Mouse (Mus musculus) heart, postnatal 0 days (tissue): Measurements from ENCODE around the gene Rps5. TPM values are rescaled to one million over a fixed set of nuclear protein-coding genes. Genes with fewer than 3 reads are reported as not detected.
A peak's percentile ranks its signal among the peaks of the same experiment; 100 is the strongest.

Experiments used
- ATAC-seq: fragments of 200-750 bp; cut with Nextera tagmentation; 2 replicates; pipeline ENCODE4 v1.8.0; 2017; ENCODE audit warnings: low read depth, moderate number of reproducible peaks, moderate library complexity; ENCODE audit not compliant: insufficient read depth
- DNase-seq: peaks from one replicate; pipeline ENCODE4 v3.0.0-alpha.2; 2016; ENCODE audit warnings: low spot score
- H3K27ac ChIP-seq: fragments of 300-500 bp; sonication (generic); 2 replicates; pipeline ENCODE4 v1.5.1; 2014; ENCODE audit warnings: low read depth, mild to moderate bottlenecking
- H3K27me3 ChIP-seq: fragments of 300-500 bp; sonication (generic); 2 replicates; pipeline ENCODE4 v1.6.1; 2014; ENCODE audit warnings: low read length, mixed read lengths; ENCODE audit not compliant: control insufficient read depth, insufficient read depth
- H3K36me3 ChIP-seq: fragments of 300-500 bp; sonication (generic); replicated peaks from 2 replicates; pipeline ENCODE4 v1.6.1; 2014; ENCODE audit warnings: low read length, mixed read lengths; ENCODE audit not compliant: control insufficient read depth, insufficient read depth
- H3K4me1 ChIP-seq: fragments of 300-500 bp; sonication (generic); 2 replicates; pipeline ENCODE4 v1.6.1; 2014; ENCODE audit warnings: antibody characterized with exemption; ENCODE audit not compliant: control insufficient read depth, insufficient read depth
- H3K4me2 ChIP-seq: fragments of 300-500 bp; sonication (generic); 2 replicates; pipeline ENCODE4 v1.6.1; 2014; ENCODE audit warnings: low read depth, mild to moderate bottlenecking, low read length, moderate library complexity
- H3K4me3 ChIP-seq: fragments of 300-500 bp; sonication (generic); 2 replicates; pipeline ENCODE4 v1.5.1; 2014; ENCODE audit warnings: low read depth, low read length
- H3K9ac ChIP-seq: fragments of 300-500 bp; sonication (generic); replicated peaks from 2 replicates; pipeline ENCODE4 v1.6.1; 2014; ENCODE audit warnings: low read depth, low read length, mixed read lengths
- H3K9me3 ChIP-seq: fragments of 300-500 bp; sonication (generic); replicated peaks from 2 replicates; pipeline ENCODE4 v1.6.1; 2016; ENCODE audit warnings: low read length; ENCODE audit not compliant: control insufficient read depth
- CTCF ChIP-seq: IDR thresholded peaks from 2 replicates; pipeline ENCODE4 v1.5.1; 2016; ENCODE audit warnings: antibody characterized with exemption, control low read depth, low read depth
- EP300 ChIP-seq: IDR thresholded peaks from 2 replicates; pipeline ENCODE4 v1.6.1; 2016; ENCODE audit warnings: antibody characterized with exemption, low read depth
- WGBS: fragments of 180-500 bp; shearing (Covaris S2); extraction: QIAGEN DNeasy Blood & Tissue Kit; methylation state at CpG from one replicate; pipeline ENCODE4 v1.1.7; 2014; 5-methylcytosine and 5-hydroxymethylcytosine counted together
- polyA plus RNA-seq: library from polyadenylated mRNA; unstranded; fragments of >200 nt; fragmentation: Nextera tagmentation; extraction: Ambion mirVana; gene quantifications from 2 replicates; pipeline ENCODE4 v1.2.1, GENCODE M21; 2015
- total RNA-seq: library from RNA; depleted of rRNA; stranded (reverse); fragments of >200 nt; gene quantifications from 2 replicates; pipeline ENCODE4 v1.2.3, GENCODE M21; 2014; ENCODE audit warnings: low replicate concordance

The Rps5 gene
- total and polyA plus RNA-seq, 2 experiments from 2014 or later = 431 to 1,775 TPM

DNA sequence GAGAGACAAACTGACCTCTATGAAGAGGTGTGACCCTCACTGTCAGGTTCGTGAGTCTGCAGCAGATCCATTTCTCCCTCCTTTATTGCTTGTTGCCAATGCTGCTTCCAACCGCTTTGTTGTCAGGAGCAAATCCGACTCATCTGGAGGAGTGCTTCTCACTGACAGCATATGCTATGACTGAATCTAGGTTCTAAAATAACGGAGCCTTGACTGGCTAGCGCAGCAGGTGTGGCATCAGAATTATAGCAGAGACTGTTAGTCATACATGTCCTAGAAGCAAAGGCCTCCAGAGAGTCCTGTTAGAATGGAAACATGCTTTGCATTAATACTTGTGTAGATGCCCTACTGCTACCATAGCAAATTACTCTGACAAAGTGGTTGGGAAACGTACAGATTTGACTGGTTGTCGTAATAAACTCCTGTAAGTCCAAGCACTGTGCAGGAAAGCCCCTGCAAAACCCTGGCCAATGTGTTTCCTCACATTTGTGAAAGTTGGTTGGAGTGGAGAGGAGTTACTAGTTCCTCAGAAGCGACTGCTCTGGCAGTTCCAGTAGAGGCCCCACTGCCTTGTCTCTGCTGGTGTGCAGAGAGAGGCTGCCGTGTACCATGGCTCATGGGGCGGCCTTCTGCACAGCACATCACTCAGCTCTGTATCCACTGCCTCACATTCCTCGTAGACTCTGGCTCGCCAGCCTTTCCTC lies 35.4 kb upstream of the Rps5 start:
- ATAC-seq = no peak
- 87% methylated on average over 12 of the region's 12 CpGs for WGBS
- no peak for TF ChIP-seq EP300
- TF ChIP-seq CTCF = no peak
- Histone ChIP-seq H3K4me3 (no peak overlapping the region), H3K36me3 (peaks cover 59% of the 10 kb centered on the region), H3K27ac (no peak overlapping the region), H3K4me1 (peaks cover 3% of the 10 kb centered on the region), H3K9ac (no peak overlapping the region), H3K4me2 (no peak overlapping the region), H3K27me3 (no peaks in the 10 kb centered on the region), H3K9me3 (no peaks in the 10 kb centered on the region)
- no peak for DNase-seq

DNA sequence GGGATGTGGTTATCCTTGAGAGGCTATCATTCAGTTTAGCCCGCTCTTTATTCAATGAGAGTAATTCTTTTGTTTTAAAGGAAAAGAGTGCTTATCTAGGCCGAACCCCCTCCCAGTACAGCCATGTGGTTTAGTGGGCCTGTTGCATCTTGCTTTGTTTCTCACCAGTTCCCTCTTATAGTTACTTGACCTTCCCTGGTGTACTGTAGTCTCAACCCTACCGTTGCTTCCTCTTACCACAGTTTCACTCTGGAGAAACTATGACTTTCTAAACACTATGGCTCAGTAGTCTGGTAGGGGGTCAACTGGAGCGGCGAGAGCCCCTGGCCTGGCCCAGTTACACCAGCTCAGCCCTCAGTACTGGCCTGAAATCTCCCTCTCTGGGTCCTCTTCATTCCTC lies 34.5 kb upstream of the Rps5 start:
- no peaks in the 10 kb centered on the region for H3K4me1 ChIP-seq
- H3K36me3 ChIP-seq = peaks cover 61% of the 10 kb centered on the region
- no peak overlapping the region for H3K9ac ChIP-seq
- no peak overlapping the region for H3K4me2 ChIP-seq
- no peak overlapping the region for H3K4me3 ChIP-seq
- no peak overlapping the region for H3K27ac ChIP-seq
- DNase-seq (no peak), ATAC-seq (no peak)
- no peaks in the 10 kb centered on the region for H3K27me3 ChIP-seq
- no peaks in the 10 kb centered on the region for H3K9me3 ChIP-seq
- 92% methylated on average over 5 of the region's 5 CpGs for WGBS
- TF ChIP-seq CTCF (no peak), EP300 (no peak)

DNA sequence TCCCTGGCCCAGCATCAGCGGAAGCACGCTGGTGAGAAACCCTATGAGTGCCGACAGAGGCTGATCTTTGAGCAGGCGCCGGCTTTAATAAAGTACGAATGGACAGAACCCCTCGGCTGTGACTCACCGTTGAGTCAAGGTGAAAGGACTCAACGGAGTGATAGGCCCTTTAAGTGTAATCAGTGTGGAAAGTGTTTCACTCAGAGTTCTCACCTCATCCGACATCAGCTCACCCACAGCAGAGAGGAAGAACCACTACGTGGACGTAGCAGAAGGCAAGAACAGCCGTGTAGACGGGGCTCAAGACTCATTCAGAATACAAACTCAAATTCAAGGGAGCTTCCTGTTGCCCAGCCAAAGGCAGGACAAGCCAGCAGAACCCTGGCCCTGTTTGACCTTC lies 31.2 kb upstream of the Rps5 start:
- no peak overlapping the region for H3K4me3 ChIP-seq
- peaks cover 44% of the 10 kb centered on the region for H3K36me3 ChIP-seq
- H3K27ac ChIP-seq = no peak overlapping the region
- no peak overlapping the region for H3K9ac ChIP-seq
- WGBS = 84% methylated on average over 14 of the region's 14 CpGs
- no peak for ATAC-seq
- no peak overlapping the region for H3K4me2 ChIP-seq
- H3K4me1 ChIP-seq = no peaks in the 10 kb centered on the region
- no peaks in the 10 kb centered on the region for H3K27me3 ChIP-seq
- DNase-seq = no peak
- TF ChIP-seq CTCF (no peak), EP300 (no peak)
- no peaks in the 10 kb centered on the region for H3K9me3 ChIP-seq

DNA sequence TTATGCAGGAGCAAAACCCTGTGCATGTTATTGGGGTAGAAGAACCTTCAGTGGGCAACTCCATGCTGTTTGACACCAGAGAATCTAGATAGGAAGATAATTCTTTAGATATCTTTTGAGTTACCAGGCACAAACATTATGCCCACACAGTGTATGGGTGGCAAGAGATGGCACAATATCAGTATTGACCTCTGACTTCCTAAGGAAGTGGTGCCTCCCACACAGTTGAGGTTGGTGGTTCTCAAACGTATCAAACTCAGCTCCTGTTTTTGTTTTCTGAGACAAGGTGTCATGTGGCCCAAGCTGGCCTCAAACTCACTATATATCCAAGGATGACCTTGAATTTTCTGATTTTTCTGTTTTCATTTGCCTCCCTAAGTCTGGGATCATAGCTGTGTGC lies 30.8 kb upstream of the Rps5 start:
- Histone ChIP-seq H3K27me3 (no peaks in the 10 kb centered on the region), H3K36me3 (peaks cover 40% of the 10 kb centered on the region), H3K4me3 (no peak overlapping the region), H3K4me1 (no peaks in the 10 kb centered on the region), H3K27ac (no peak overlapping the region), H3K9me3 (no peaks in the 10 kb centered on the region), H3K4me2 (no peak overlapping the region), H3K9ac (no peak overlapping the region)
- ATAC-seq (no peak), DNase-seq (no peak)
- TF ChIP-seq EP300 = no peak
- no peak for TF ChIP-seq CTCF
- WGBS = 53% methylated on average over 1 of the region's 1 CpGs

DNA sequence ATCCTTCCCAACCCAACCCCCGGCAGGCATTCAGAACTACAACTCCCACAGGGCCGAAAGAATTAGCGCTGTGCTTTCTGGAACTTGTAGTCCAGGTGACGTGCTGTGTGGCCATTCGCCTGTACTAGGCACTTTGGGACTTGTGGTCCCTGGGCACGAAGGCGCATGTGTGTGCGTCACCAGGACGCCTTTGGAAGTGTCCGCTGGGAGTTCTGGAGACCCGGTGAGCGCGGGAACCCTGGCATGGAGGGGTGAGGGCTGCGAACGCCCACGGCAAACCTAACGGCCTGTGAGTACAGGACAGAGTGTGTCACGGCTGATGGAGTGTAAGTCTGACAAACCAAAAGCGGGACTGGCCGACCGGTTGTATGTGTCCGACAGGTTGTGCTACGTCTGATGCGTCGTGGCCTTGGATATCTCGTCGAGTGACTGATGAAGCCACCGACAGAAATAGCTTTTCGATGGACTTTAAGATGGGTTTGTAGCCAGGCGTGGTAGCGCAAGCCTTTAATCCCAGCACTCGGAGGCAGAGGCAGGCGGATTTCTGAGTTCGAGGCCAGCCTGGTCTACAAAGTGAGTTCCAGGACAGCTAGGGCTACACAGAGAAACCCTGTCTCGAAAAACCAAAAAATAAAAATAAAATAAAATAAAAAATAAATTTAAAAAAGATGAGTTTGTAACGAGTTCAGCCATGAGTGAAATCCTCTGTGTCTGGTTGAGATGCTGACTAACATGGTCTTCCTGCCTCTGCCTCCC lies 24.3 kb upstream of the Rps5 start, which contains the start of gene Zscan22:
TSS of gene Zscan22 (plus strand) at position 161 of the 756 bp plus-strand sequence.
- Histone ChIP-seq H3K4me1 (peaks cover 7% of the 10 kb centered on the region), H3K27ac (peak within 1 kb of the TSS; percentile 62), H3K4me2 (peak within 1 kb of the TSS; percentile 66), H3K36me3 (peaks cover 4% of the 10 kb centered on the region; the same call in 1 of the 2 replicates), H3K4me3 (peak within 1 kb of the TSS; percentile 77), H3K9ac (peak within 1 kb of the TSS; percentile 58), H3K27me3 (no peaks in the 10 kb centered on the region), H3K9me3 (no peaks in the 10 kb centered on the region)
- DNase-seq (peak; percentile 95), ATAC-seq (peak; percentile 100)
- TF ChIP-seq CTCF (no peak), EP300 (no peak)
- WGBS = 5% methylated on average over 36 of the region's 36 CpGs

DNA sequence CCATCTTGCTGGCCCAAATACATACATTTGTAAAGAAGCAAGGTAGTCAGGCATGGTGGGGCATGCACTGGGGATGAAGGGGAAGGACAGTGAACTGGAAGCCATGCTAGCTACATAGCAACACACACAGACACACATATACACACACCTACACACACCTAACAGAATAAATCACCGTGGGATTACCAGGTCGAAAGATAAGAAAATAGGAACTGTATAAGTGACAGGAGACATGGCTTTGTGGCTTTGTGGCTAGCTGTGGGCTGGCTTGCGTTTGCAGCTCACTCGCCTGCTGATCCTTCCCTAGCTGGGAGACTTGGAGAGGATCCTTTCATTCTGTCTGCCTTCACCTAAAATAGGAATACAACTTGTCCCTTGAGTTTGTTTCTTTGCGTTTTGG lies 20.6 kb upstream of the Rps5 start:
- H3K36me3 ChIP-seq = peaks cover 14% of the 10 kb centered on the region
- H3K4me3 ChIP-seq = no peak overlapping the region
- WGBS = 85% methylated on average over 5 of the region's 5 CpGs
- H3K27ac ChIP-seq = no peak overlapping the region
- H3K9me3 ChIP-seq = no peaks in the 10 kb centered on the region
- peaks cover 7% of the 10 kb centered on the region for H3K4me1 ChIP-seq
- H3K27me3 ChIP-seq = no peaks in the 10 kb centered on the region
- H3K4me2 ChIP-seq = no peak overlapping the region
- ATAC-seq (no peak), DNase-seq (no peak)
- TF ChIP-seq CTCF = no peak
- H3K9ac ChIP-seq = no peak overlapping the region
